Mouse (Mus musculus): ENCODE results near the gene Thegl. TPM values are rescaled to one million over a fixed set of nuclear protein-coding genes. Genes with fewer than 3 reads are reported as not detected.
A peak's percentile ranks its signal among the peaks of the same experiment; 100 is the strongest.
"Not testable (repeated sequence)": the region's sequence is repeated elsewhere in the genome, so short reads cannot be mapped to it uniquely, and the experiment has no call there.

Thegl gene
- polyA plus RNA-seq (2014; fragmentation: Nextera tagmentation; extraction: Ambion mirVana), result 0.40 and 0.86 TPM in 2 replicates

GRCm38 (mm10) chr5:77015544-77016482 is at the start of gene Thegl:
Gene Thegl (plus strand): TSS chr5:77016023.
- WGBS, result 10% methylated on average over 57 of the region's 57 CpGs
- ATAC-seq (ENCODE audit: low read depth), result peak; percentile 99

GRCm38 (mm10) chr5:76969250-76969649 is 46.6 kb upstream of the Thegl start:
- no peak for ATAC-seq (ENCODE audit: low read depth)
- Histone ChIP-seq H3K9ac (replicated peaks; ENCODE audit: low read depth, low read length) (no peak overlapping the region), H3K27ac (ENCODE audit: low read depth, low read length) (no peak overlapping the region), H3K4me1 (ENCODE audit: control insufficient read depth, insufficient read depth, low read length) (peaks cover 8% of the 10 kb centered on the region), H3K27me3 (ENCODE audit: control insufficient read depth, insufficient read depth, low read length) (no peaks in the 10 kb centered on the region), H3K4me2 (ENCODE audit: low read depth, low read length) (no peak overlapping the region), H3K4me3 (ENCODE audit: low read depth, low read length) (no peak overlapping the region), H3K9me3 (ENCODE audit: control insufficient read depth, low read length) (no peaks in the 10 kb centered on the region), H3K36me3 (ENCODE audit: control insufficient read depth, insufficient read depth, low read length) (peaks cover 17% of the 10 kb centered on the region)
- WGBS, result 83% methylated on average over 5 of the region's 5 CpGs

More at GRCm38 (mm10) chr5:77015544-77016482, at the start of gene Thegl:
- H3K27ac ChIP-seq (ENCODE audit: low read depth, low read length), result no peak within 1 kb of the TSS
- H3K36me3 ChIP-seq (ENCODE audit: control insufficient read depth, insufficient read depth, low read length), result no peaks in the 10 kb centered on the region
- no peaks in the 10 kb centered on the region for H3K9me3 ChIP-seq (ENCODE audit: control insufficient read depth, low read length)
- H3K4me1 ChIP-seq (ENCODE audit: control insufficient read depth, insufficient read depth, low read length), result no peaks in the 10 kb centered on the region
- H3K4me3 ChIP-seq (ENCODE audit: low read depth, low read length), result peak within 1 kb of the TSS; percentile 54
- 0 out of 2 replicates have a peak within 1 kb of the TSS, but pooled peaks have one; percentile 21 for H3K9ac ChIP-seq (replicated peaks; ENCODE audit: low read depth, low read length)
- peak within 1 kb of the TSS; percentile 63 for H3K4me2 ChIP-seq (ENCODE audit: low read depth, low read length)
- no peaks in the 10 kb centered on the region for H3K27me3 ChIP-seq (ENCODE audit: control insufficient read depth, insufficient read depth, low read length)

- not testable (repeated sequence) for H3K4me3 ChIP-seq (ENCODE audit: low read depth, low read length); H3K27ac ChIP-seq (ENCODE audit: low read depth, low read length); H3K9ac ChIP-seq (replicated peaks; ENCODE audit: low read depth, low read length); H3K36me3 ChIP-seq (ENCODE audit: control insufficient read depth, insufficient read depth, low read length); ATAC-seq (ENCODE audit: low read depth); H3K27me3 ChIP-seq (ENCODE audit: control insufficient read depth, insufficient read depth, low read length); H3K4me2 ChIP-seq (ENCODE audit: low read depth, low read length); H3K9me3 ChIP-seq (ENCODE audit: control insufficient read depth, low read length)
- H3K4me1 ChIP-seq (ENCODE audit: control insufficient read depth, insufficient read depth, low read length), result peaks cover 14% of the 10 kb centered on the region
- WGBS, result 81% methylated on average over 1 of the region's 1 CpGs
Observed at GRCm38 (mm10) chr5:76971115-76971514, 44.7 kb upstream of the Thegl start.

- Histone ChIP-seq H3K4me1 (ENCODE audit: control insufficient read depth, insufficient read depth, low read length) (peaks cover 14% of the 10 kb centered on the region), H3K4me3 (ENCODE audit: low read depth, low read length) (peak overlapping the region; percentile 92), H3K9ac (replicated peaks; ENCODE audit: low read depth, low read length) (no peak overlapping the region; the same call in 1 of the 2 replicates), H3K27ac (ENCODE audit: low read depth, low read length) (no peak overlapping the region), H3K9me3 (ENCODE audit: control insufficient read depth, low read length) (no peaks in the 10 kb centered on the region), H3K4me2 (ENCODE audit: low read depth, low read length) (peak overlapping the region; percentile 85), H3K27me3 (ENCODE audit: control insufficient read depth, insufficient read depth, low read length) (no peaks in the 10 kb centered on the region), H3K36me3 (ENCODE audit: control insufficient read depth, insufficient read depth, low read length) (peaks cover 7% of the 10 kb centered on the region; the same call in 1 of the 2 replicates)
- WGBS, result 71% methylated on average over 3 of the region's 3 CpGs
- no peak for ATAC-seq (ENCODE audit: low read depth)
Observed at GRCm38 (mm10) chr5:76973488-76973887, 42.3 kb upstream of the Thegl start.

- Histone ChIP-seq H3K27ac (ENCODE audit: low read depth, low read length) (no peak overlapping the region), H3K9ac (replicated peaks; ENCODE audit: low read depth, low read length) (no peak overlapping the region; the same call in none of the 2 replicates)
Observed at GRCm38 (mm10) chr5:76974207-76974553, 41.6 kb upstream of the Thegl start.

GRCm38 (mm10) chr5:76974554-76975285 is 41.1 kb upstream of the Thegl start, which contains the start of gene Srp72:
Gene Srp72 (plus strand): TSS chr5:76974683.
- peaks cover 14% of the 10 kb centered on the region for H3K4me1 ChIP-seq (ENCODE audit: control insufficient read depth, insufficient read depth, low read length)
- under 1% methylated on average over 60 of the region's 60 CpGs for WGBS
- H3K36me3 ChIP-seq (ENCODE audit: control insufficient read depth, insufficient read depth, low read length), result peaks cover 3% of the 10 kb centered on the region; the same call in 1 of the 2 replicates
- peak within 1 kb of the TSS; percentile 84 for H3K9ac ChIP-seq (replicated peaks; ENCODE audit: low read depth, low read length)
- H3K9me3 ChIP-seq (ENCODE audit: control insufficient read depth, low read length), result no peaks in the 10 kb centered on the region
- H3K4me2 ChIP-seq (ENCODE audit: low read depth, low read length), result peak within 1 kb of the TSS; percentile 85
- peak; percentile 96 for ATAC-seq (ENCODE audit: low read depth)
- H3K27me3 ChIP-seq (ENCODE audit: control insufficient read depth, insufficient read depth, low read length), result no peaks in the 10 kb centered on the region
- peak within 1 kb of the TSS; percentile 92 for H3K4me3 ChIP-seq (ENCODE audit: low read depth, low read length)
- H3K27ac ChIP-seq (ENCODE audit: low read depth, low read length), result peak within 1 kb of the TSS; percentile 84

More at GRCm38 (mm10) chr5:76974207-76974553, 41.6 kb upstream of the Thegl start:
- peaks cover 14% of the 10 kb centered on the region for H3K4me1 ChIP-seq (ENCODE audit: control insufficient read depth, insufficient read depth, low read length)
- peak; percentile 55; the same call in 1 of the 2 replicates for ATAC-seq (ENCODE audit: low read depth)
- H3K27me3 ChIP-seq (ENCODE audit: control insufficient read depth, insufficient read depth, low read length), result no peaks in the 10 kb centered on the region
- peak overlapping the region; percentile 92 for H3K4me3 ChIP-seq (ENCODE audit: low read depth, low read length)
- no peaks in the 10 kb centered on the region for H3K9me3 ChIP-seq (ENCODE audit: control insufficient read depth, low read length)
- 3% methylated on average over 17 of the region's 17 CpGs for WGBS
- peak overlapping the region; percentile 85 for H3K4me2 ChIP-seq (ENCODE audit: low read depth, low read length)
- peaks cover 3% of the 10 kb centered on the region; the same call in 1 of the 2 replicates for H3K36me3 ChIP-seq (ENCODE audit: control insufficient read depth, insufficient read depth, low read length)

GRCm38 (mm10) chr5:76975736-76976135 is 40.1 kb upstream of the Thegl start:
- peaks cover 14% of the 10 kb centered on the region for H3K4me1 ChIP-seq (ENCODE audit: control insufficient read depth, insufficient read depth, low read length)
- H3K27me3 ChIP-seq (ENCODE audit: control insufficient read depth, insufficient read depth, low read length), result no peaks in the 10 kb centered on the region
- H3K9ac ChIP-seq (replicated peaks; ENCODE audit: low read depth, low read length), result no peak overlapping the region
- H3K9me3 ChIP-seq (ENCODE audit: control insufficient read depth, low read length), result no peaks in the 10 kb centered on the region
- no peak overlapping the region for H3K4me3 ChIP-seq (ENCODE audit: low read depth, low read length)
- peak overlapping the region; percentile 75 for H3K4me2 ChIP-seq (ENCODE audit: low read depth, low read length)
- no peak overlapping the region for H3K27ac ChIP-seq (ENCODE audit: low read depth, low read length)
- no peak for ATAC-seq (ENCODE audit: low read depth)
- peaks cover 9% of the 10 kb centered on the region for H3K36me3 ChIP-seq (ENCODE audit: control insufficient read depth, insufficient read depth, low read length)
- WGBS, result 88% methylated on average over 8 of the region's 8 CpGs

- H3K9ac ChIP-seq (replicated peaks; ENCODE audit: low read depth, low read length), result no peak overlapping the region
- 94% methylated on average over 11 of the region's 11 CpGs for WGBS
- no peak overlapping the region for H3K4me2 ChIP-seq (ENCODE audit: low read depth, low read length)
- no peak overlapping the region for H3K27ac ChIP-seq (ENCODE audit: low read depth, low read length)
- ATAC-seq (ENCODE audit: low read depth), result no peak
- H3K4me3 ChIP-seq (ENCODE audit: low read depth, low read length), result no peak overlapping the region
- H3K9me3 ChIP-seq (ENCODE audit: control insufficient read depth, low read length), result no peaks in the 10 kb centered on the region
- H3K36me3 ChIP-seq (ENCODE audit: control insufficient read depth, insufficient read depth, low read length), result peaks cover 52% of the 10 kb centered on the region
- no peaks in the 10 kb centered on the region for H3K4me1 ChIP-seq (ENCODE audit: control insufficient read depth, insufficient read depth, low read length)
- no peaks in the 10 kb centered on the region for H3K27me3 ChIP-seq (ENCODE audit: control insufficient read depth, insufficient read depth, low read length)
Observed at GRCm38 (mm10) chr5:76984015-76984414, 31.8 kb upstream of the Thegl start.
